Mouse (Mus musculus) retina, embryonic 14.5 days (tissue): ENCODE results near the gene Lysmd2.
"Not testable (repeated sequence)": the region's sequence is repeated elsewhere in the genome, so short reads cannot be mapped to it uniquely, and the experiment has no call there.

ENCODE experiments used
- DNase-seq: peaks from one replicate; pipeline ENCODE4 v3.0.0-alpha.2; 2015; ENCODE audit warnings: low spot score

Lysmd2 gene

DNA sequence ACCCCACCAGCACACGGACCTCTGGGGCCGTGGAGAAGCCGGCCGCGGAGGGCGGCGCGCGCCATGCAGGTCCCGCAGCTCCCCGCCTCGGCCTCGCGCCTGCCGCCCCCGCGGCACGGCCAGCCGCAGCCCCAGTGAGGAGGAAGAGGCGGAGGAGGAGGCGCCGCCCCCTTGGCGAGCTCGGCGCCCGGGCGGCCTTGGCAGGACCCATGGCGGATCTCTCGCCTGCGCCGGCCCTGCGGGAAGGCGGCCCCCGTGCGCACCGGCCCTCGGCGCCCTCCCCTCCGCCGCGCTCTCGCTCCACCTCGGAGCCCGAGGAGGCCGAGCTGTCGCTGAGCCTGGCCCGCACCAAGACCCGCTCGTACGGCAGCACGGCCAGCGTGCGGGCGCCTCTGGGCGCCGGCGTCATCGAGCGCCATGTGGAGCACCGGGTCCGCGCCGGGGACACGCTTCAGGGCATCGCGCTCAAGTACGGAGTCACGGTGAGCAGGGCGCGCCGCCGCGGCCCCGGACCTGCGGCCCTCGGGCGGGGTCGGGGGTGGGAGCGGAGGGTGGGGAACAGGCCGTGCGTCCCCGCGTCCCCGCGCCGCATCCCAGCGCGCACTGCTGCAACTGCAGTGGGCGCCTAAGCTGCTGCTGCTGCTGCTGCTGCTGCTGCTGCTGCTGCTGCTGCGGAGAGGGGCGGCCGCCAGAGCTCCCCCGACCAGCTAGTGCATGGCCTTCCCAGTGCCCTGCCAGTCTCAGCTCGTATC is at the start of gene Lysmd2:
TSS of gene Lysmd2 (plus strand) at position 186 of the 752 bp plus-strand sequence.
- DNase-seq, result peak; percentile 75

DNA sequence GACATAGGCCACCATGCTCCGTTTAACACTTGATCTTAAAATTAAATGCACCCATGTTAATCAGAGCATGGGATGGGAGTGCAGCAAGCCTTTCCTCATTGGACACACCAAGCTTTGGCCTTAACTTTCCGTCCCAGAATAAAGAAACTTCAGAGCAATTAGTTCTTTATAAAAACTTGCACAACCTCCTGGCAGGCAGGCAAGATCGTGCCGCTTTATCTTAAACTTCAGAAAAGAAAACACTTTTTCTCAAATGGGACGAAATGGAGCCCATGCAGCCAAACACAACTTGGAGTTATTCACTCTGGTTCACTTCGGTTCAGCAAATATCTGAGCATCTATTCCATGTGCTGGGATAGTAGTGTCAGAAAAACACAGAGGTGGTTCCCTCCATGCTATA is 46.2 kb upstream of the Lysmd2 start:
- no peak for DNase-seq

DNA sequence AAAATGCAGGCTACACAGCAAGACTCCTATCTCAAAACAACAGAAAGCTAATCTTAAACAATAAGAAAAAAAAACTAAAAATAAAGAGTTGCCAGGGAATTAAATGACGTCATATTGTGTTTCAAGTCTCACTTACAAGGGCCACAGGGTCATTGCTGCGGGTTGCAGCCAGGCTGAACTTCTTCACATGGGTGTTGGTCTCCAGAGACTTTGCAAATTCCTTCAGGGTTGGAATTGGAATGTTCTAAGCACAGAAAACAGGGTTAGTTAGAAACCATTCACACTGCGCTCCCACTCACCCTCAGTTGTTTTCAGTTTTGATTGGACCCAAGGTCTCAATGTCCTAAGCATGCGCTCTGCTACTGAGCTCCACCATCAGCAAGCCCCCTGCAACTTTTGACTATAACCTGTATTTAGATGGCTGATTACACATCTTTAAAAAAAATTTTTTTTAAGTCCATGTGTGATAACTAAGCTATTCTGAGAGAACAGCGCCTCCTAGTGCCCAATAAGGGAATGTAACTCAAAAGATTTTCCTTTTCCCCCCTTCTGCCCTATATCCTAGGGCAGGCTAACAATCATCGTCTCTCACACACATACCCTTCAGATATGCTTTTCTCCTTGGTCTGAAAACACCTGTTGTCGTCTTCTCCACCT is 43.7 kb upstream of the Lysmd2 start:
- DNase-seq, result peak; percentile 78

DNA sequence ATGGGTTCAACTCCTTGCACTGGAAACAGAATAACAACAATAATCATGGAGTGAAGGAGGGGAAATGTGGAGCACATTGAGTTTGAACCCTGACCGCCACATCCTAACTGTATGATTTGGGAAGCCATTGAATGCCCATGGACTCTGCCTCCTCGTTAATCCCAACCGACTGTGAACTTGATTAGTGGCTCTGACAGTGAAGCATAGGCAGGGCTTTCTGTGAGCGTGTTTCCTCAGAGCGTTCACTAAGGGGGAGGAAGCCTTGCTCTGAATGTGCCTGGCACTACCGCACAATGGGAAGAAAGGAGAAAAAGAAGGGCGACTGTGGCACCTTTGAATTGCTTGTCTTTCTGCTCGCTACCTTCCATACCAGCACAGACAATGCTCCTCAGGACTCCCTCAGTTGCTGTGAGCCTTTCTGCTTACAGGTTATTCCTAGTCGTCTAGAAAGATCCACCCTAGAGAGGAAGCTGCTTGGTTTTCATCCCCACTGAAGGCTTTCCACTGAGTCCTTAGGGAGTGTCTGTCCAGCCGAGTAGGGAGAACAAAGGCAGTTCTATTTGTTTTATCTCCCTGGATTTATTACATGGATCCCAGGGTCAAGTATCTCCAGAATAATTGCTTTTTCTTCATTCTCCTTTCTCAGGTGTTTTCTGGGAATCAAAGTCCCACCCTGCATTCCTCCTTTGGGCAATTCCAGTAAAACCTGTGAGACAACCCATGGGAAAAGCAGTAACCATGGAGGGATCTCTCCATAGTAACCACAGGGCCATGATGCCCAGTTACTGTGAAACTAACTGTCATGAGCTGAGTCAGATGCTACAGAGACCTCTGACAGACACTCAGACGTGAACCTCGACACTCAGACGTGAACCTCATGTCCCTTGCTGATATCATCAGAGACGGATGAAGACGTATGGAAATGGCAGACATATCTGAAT is 35.4 kb upstream of the Lysmd2 start:
- no peak for DNase-seq

DNA sequence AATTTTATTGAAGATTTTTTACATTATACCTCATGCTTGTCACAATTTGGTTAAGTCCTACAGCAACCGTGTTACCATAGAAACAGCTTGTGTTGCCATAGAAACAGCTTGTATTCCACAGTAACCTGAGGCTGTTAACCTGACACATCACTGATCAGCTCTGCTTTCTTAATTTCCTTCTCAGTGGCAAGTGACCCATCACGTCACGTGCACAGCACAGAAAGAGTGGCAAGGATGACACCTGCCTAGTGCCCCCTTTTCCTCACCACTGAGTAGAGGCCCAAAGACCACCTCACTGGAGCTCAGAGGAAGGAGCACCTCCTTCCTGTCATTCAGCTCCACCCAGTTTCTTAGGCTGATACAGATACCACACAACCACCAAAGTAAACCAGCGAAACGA is 32.1 kb upstream of the Lysmd2 start:
- peak; percentile 33 for DNase-seq

DNA sequence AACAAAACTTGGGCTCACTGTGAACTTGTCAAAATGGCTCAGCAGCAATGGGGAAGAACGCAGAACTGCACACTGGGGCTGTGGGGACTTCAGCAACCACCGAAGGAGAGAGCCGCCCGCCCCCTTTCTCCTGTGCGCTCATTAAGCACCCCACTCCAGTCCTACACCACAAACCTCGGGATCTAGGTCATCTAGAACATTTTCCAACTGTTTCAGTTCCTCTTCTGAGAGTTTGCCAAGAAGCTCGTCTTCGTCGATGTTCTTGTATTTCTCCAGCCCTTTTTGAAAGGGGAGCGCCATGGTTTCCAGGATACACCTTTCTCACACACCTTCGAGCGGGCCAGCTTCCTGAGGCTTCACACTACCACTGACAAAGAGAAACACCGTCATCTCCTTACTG is 28.5 kb upstream of the Lysmd2 start:
- no peak for DNase-seq

DNA sequence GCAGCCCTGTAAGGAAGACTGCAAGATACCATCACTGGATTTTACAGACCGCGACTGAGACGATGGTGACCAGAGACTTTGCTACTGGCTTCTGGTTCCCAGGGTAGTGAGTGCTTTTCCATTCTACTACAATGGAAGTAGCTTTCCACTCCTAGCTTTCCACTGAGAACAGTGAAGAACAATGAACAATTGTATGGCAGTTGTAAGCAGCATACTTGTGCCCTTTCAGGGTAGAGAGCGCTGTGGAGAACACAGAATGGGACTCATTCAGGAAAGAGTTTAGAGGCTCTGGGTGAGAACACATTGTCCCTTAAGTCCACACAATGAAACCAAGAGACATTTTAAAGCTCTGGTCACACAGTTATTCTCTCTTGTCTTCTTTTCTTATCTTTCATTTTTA is 27.9 kb upstream of the Lysmd2 start:
- peak; percentile 7 for DNase-seq

DNA sequence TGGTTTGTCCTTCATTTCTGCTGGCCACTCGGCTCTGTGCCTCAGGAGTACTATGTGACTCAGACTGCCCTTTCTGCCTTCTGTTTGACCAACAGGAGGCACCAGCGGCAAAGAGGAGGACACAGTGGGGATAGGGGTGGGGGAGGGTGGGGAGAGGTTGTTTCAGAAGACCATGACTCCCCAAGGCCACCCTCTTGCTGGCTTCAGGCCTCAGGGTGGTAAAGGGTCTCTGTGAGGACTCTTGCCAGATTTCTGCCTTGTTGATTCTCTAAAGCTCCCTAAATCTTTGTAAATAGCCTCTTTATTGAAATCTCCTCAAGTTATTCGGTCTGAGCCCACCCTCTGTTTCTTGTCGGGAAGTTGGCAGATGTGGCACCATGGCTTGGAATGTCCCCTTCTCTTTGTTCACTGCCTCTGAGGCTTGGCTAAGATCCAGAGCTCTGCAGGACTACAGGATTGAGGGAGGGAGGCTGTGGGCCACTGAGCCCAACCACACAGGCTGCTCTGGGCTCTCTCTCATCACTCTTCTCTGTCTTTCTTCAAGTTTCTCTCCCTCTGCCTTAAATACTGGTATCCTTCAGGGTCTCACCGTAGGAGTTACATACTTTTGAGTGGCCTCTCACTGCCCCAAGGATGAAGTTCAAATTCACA is 26.2 kb upstream of the Lysmd2 start:
- no peak for DNase-seq

DNA sequence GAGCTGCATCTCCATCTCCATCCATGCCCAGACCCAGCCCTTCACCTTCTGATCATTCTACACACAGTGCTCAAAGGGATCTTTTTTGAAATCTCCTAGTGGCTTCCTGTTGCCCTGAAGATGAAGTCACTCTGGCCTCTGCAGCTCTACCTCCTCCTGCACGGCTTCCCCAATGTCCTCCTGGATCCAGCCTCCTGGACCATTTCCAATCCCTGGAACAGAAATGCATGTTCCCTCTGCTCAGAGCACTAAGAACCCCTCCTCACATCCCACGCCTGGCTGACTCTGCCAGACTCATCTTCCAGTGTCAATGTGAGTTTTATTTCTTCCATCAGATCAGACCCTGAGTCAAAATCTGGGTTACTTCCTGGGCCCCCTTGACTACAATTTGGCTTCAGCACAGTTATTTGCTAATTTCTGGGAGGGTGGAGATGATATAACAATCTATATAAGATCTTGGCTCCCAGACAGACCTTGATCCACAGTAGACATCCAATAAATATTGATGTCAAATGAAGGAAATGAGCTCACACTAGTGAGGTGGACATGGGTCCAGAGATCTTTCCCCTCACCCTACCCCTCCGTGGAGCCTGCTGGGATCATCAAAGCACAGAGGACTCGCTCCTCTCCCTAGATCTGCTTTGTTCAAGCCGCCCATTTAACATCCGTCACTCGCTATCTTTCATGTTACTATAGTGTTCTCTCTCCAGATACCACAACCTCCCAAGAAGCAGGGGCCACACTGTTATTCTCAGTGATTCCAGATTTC is 25.2 kb upstream of the Lysmd2 start:
- DNase-seq, result no peak

DNA sequence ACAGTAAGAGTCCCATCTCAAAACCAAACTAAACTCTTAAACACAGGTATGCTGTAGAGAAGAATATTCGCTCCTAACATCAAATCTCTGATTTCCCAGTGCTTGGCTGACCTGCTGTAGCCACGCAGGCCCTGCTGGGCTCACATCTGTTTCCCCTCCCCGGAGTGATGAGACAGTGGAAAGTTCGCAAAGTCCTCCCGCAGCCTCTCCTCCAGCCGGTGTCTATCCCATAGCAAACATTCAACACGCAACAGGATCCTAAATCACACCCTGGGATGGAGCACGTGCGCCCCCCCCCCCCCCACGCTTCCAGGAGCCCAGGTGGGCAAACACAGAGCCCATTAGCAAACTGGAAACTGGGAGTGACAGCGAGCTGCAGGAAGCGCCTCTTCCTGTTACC is 24.0 kb upstream of the Lysmd2 start:
- DNase-seq, result no peak

DNA sequence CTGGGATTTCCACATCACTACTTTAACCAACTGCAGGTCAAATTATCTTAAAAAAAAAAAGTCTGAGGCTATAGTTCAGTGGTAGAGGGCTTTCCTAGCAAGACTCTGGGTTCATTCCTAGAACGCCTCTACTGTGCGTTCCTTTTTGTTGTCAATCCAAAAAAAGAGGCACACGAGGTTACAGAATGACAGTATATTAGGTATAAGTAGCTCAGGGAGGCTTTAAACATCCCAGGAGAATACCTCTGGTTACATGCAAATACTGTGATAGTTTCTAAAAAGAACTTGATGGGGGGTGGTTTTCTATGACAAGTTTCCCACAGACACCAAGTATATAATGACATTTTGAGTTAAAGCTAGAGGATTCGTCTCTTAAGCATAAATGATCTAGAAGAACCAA is 18.0 kb upstream of the Lysmd2 start:
- no peak for DNase-seq

DNA sequence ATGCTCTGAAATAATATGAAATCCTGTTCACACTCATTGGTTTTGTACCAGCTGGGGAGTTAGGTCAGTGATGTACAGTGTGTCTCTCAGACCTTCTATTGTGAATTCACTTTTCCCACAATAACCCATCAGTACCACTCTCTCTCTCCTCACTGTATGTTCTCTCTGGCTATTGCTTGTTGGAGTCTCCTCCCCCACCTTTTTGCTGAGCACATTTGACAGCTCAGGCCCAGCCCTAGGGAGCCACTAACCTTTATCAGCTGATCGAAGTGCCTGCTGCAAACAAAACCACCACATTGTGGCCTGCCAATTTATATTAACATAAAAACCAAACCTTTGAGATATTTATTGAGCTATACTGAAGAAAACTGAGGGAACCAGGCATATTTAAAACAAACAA is 16.0 kb upstream of the Lysmd2 start:
- no peak for DNase-seq

DNA sequence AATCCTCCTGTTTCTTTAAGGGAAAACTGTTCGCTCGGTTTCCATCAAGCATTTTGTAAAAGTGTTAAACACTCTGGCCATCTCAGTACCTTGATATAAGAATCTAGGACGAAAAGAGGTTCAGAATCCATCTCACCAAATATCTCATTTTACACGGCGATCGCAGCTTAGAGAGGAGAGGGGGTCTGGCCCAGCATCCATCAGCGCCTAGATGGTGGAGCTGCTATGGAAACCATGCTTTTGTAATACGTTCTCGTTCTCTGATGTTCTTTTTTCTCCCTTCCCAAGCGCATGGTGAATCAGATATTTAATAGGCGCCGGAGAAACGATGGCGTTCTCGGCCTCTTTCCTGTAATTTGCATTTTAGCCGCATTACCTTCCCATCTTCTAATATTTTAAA is 15.6 kb upstream of the Lysmd2 start:
- no peak for DNase-seq

DNA sequence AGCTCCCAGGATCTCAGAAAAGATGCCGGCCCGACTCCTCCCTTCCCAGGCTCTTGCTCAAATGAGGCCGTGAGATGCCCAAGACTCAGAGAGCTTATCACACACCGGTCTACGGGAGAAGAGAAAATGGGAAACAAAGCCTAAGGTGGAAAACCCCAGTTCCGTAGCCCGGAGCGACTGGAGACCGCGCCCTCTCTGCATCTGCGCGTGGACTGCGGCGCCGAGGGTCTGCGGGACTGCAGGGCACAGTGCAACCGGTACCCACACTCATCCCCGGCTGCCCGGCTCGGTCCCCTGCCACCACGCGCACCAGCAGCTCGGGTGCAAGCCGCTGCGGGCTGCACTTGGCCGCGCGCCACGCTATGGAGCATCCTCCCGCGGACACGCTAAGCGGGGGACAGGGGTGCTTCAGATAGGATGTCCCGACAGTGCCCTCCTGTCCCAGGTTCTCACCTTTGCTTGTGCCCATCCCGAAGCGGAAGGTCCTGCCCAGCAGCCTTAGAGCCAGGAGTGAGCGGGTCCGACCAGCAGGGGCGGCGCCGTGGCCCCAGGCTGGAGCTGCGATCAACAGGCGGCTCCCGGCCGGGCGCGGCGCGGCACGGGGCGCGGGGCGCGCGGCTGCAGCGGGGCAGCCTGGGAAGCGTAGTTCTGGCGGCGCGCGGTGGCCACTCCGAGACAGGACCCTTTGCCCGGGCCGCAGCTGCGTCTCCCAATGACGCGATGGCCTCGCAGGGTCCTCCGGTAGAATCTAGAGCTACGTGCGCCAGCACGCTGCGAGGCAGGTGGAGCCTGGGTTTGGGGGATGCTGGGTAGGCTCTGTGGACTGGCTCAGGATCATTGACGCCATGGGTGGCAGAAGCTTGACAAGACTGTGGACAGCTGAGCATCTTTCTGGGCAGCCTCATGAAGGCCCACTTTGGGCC is 14.7 kb upstream of the Lysmd2 start, which contains the start of gene Tmod2:
TSS of gene Tmod2 (minus strand) at position 755 of the 923 bp plus-strand sequence.
- peak; percentile 76 for DNase-seq

DNA sequence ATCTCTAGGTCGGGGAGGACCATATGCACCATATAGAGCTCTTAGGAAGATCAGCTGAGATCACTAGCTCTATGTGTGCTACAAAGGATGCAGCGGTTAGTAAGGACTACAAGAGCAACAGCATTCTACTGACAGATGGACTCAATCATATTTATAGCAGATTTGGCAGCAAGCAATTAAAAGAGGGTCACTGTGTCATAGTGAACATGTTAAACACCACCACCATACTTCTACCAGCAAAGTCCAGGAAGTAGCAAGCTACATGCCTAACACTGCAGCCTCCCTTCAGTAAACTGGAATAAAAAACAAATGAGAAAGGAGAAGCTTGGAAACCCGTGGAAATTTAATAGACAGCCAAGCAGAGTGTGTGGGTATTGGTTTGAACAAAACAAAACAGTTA is 9.0 kb upstream of the Lysmd2 start:
- no peak for DNase-seq

DNA sequence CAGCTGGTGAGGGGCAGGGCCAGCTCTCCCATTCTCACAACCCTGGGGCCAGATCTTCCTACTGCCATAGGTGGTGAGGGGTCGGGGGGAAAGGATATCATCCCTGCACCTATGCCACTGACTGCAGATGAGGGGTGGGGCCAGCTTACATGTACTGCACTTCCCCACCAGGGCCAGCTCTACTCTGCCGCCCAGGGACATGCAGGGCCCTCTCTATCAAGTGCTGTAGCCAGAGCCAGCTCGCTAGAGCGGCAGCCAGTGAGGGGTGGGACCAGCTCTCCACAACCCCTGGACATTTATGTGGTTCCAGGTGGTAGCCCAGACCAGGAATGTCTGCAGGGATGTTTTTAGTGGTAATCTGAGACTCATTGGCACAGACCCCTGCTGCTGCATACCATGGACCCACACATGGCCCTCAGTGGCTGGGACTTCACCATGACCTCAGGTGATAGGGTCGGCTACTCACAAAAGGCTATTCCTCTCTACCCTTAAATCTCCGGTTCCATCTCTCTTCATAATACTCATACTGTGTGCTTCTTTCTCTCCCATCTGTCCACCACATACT is 6.6 kb upstream of the Lysmd2 start:
- DNase-seq, result no peak

DNA sequence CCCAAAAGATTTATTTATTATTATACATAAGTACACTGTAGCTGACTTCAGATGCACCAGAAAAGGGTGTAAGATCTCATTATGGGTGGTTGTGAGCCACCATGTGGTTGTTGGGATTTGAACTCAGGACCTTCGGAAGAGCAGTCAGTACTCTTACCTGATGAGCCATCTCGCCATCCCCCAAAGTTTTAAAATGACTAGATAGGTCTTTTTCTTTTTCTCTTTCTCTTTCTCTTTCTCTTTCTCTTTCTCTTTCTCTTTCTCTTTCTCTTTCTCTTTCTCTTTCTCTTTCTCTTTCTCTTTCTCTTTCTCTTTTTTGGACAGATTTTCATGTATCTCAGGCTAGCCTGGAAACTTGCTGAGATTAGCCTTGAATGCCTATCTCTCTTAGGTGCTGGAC is 5.8 kb upstream of the Lysmd2 start:
- DNase-seq, result not testable (repeated sequence)

DNA sequence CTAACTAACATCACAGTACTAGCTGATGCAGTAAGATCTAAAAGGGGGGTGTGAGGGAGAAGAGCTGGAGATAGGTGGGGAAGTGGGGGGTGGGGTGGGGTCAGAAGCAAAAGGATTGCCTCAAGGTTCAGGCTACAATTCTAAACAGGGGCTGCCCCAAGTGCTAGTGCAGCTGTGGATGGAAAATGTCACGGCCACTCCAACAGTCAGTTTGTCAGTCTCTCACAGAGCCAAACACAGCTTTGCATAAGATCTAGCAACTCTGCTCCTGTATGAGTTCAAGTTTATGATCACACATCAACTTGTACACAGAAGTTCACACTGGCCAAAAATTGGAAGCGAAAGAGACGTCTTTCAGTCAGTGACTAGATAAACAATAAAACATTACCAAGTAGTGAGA is 4.1 kb upstream of the Lysmd2 start:
- DNase-seq, result no peak

DNA sequence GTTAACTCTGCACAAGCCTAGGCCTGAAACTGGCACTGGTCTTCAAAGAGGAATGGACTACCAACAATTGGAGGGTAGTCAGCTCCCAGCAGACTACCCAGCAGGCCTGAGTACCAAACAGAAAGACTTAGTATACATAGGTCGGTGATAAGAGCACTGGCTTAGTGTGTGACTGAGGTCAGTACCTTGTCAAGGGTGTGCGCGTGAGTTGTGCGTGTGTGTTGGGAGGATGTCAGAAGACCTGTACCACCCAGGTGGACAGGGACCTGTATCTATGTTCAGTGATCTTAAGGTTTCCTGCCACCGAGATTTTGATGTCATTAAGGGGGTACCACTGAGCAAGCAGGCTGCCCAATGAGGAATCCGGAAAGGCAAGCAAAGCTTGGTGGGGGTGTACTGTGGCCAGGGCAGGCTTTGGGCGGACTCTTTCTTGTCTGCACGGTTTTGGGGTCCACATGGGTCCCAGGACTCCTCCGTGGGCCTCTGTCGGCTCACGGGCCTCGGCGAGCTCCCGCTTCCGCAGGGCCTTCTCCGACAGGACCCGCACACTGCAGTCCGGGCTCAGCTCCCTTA is 472 bp upstream of the Lysmd2 start:
- no peak for DNase-seq

DNA sequence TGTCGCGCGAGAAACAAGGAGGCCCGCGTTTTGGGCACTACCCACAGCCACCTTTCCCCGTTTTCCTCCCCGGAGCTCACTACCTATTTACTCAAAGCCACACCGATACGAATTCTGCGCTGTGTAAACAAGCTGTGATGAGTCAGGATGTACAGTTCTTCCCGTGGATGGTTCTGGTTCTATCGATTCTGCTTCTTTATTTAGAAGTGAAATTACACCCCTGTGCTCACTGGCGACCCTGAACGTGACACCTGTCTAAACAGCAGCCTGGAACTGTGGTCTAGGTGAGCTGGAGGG is 715 bp downstream of the Lysmd2 start:
- no peak for DNase-seq
